Mouse (Mus musculus) bone marrow macrophage, adult 2 months (primary cell): ENCODE measurements at regions not wholly inside any gene's neighbourhood (a gene's known extent, or its start where the extent isn't known, plus 50 kb on each side); places are given as distances from the start of the nearest gene placed in this dataset.
A peak's percentile ranks its signal among the peaks of the same experiment; 100 is the strongest.
"Not testable (repeated sequence)": the region's sequence is repeated elsewhere in the genome, so short reads cannot be mapped to it uniquely, and the experiment has no call there.

Source experiments
- H3K27ac ChIP-seq: 2 replicates; pipeline ENCODE4 v1.5.1; 2012; ENCODE audit warnings: low read depth, low read length; ENCODE audit not compliant: insufficient read depth
- H3K4me1 ChIP-seq: 2 replicates; pipeline ENCODE4 v1.6.1; 2012; ENCODE audit warnings: low read length; ENCODE audit not compliant: control insufficient read depth, insufficient read depth
- H3K4me3 ChIP-seq: 2 replicates; pipeline ENCODE4 v1.5.1; 2012; ENCODE audit warnings: mild to moderate bottlenecking, low read length, moderate library complexity; ENCODE audit not compliant: insufficient read depth
- CTCF ChIP-seq: IDR thresholded peaks from 2 replicates; pipeline ENCODE4 v1.5.1; 2012; ENCODE audit warnings: low read depth, mild to moderate bottlenecking, low read length, moderate library complexity
- POLR2A ChIP-seq: IDR thresholded peaks from 2 replicates; pipeline ENCODE4 v1.6.1; 2012; ENCODE audit warnings: mild to moderate bottlenecking, low read depth, low read length, borderline replicate concordance

DNA sequence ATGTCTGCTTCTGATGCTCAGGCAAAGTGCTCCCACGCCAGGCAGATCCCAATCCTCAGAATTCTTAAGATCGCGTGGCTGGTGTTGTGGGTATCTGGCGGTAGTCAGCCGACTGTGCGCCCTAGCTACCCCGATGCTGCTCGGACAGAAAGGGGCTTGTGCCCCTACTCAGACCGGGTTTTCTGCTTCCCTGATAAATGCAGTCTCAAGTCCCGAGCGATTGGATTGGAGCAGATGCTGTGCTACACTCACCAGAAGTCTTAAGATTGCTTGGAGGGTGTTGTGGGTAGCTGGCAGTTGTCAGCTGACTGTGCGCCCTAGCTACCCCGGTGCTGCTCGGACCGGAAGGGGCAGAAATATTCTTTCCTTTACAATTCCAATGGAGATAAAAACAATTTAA lies 99.3 kb downstream of the Gm7489 start:
- not testable (repeated sequence) for H3K27ac ChIP-seq, H3K4me3 ChIP-seq, H3K4me1 ChIP-seq

DNA sequence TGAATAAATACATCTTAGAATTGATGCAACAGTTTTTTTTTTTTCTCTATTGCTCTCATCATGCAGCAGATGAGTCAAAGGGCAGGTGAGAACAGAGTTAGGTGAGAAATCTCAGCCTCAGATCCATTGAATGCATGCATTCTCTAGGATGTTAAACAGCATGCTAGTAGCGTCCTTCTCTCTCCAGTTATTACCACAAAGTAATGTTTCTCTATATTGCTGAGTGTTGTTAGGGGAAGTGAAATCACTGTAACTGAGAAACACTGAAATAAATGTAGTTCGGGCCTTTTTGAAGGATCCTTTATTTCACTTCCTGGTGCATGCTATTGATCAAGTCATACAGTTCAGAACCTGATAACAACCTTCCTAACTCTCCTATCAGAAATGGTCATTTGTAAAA lies 105.2 kb downstream of the Gm7489 start:
- no peak for TF ChIP-seq CTCF
- no peak for TF ChIP-seq POLR2A
- no peaks in the 10 kb centered on the region for H3K4me1 ChIP-seq
- H3K27ac ChIP-seq, result no peak overlapping the region

DNA sequence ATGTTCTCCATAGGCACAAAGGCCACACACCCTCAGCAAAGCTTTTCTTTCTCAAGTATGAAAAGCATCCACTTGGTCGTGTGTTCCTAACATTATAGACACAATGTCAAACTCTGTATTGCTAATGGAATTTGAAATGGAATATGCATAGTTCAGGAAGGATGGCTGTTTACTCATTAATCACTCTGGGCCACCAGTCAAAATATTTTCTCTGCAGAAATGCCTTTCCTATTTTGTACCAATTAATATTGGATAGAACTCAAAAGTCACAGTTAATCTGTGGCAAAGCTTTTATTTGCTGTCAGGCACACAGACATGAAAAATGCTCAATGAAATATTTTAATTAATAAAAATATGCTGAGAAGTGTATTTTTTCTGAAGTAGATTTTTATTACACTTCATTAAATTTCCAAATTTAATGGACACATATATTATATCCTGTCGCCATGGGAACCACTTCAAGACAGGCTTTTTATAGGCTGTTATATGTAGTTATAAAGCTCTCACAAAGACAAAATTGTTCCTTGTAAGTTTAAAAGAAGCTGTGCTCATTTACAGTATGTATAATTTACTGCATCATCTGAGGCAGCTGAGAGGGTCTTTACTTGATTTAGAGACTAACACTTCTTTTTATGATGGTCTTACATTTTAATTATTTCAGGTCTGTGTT lies 110.6 kb downstream of the Gm7489 start:
- H3K27ac ChIP-seq, result no peak overlapping the region
- no peak for TF ChIP-seq POLR2A
- TF ChIP-seq CTCF, result no peak
- no peaks in the 10 kb centered on the region for H3K4me1 ChIP-seq
- H3K4me3 ChIP-seq, result no peak overlapping the region

More for the DNA sequence above, 105.2 kb downstream of the Gm7489 start:
- no peak overlapping the region for H3K4me3 ChIP-seq

DNA sequence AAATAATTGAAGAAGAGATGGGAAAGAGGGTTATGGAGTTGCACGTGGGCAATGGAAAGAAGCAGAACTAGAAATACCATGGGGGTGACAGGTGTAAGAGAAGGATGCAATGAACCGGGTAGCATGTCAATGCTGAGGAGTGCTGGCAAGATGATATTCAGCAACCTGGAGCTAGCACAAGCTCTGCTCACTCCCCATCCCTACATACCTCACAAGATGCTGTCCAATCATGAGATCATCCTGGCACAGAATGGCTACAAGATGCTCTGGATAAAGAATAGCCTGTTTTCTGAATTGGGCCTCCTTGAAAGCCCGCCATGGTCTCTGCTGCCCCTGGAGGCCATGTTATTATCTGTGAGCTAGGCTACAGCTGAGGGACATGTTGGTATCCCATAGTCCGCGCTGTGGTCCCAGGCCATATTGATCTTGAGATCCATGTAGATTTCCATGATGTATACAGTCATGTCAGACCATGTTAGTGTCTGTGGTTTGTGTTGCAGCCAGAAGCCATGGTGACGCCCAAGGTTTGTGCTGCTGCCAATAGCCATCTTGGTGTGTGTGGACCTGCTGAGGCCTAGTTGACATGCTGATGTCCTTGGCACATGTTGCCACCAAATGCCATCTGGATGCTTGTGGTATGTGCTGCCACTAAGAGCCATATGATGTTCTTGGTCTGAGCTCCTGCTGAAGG lies 114.0 kb downstream of the Gm7489 start:
- no peak overlapping the region for H3K27ac ChIP-seq
- H3K4me1 ChIP-seq, result no peaks in the 10 kb centered on the region
- no peak for TF ChIP-seq POLR2A
- no peak for TF ChIP-seq CTCF
- no peak overlapping the region for H3K4me3 ChIP-seq

DNA sequence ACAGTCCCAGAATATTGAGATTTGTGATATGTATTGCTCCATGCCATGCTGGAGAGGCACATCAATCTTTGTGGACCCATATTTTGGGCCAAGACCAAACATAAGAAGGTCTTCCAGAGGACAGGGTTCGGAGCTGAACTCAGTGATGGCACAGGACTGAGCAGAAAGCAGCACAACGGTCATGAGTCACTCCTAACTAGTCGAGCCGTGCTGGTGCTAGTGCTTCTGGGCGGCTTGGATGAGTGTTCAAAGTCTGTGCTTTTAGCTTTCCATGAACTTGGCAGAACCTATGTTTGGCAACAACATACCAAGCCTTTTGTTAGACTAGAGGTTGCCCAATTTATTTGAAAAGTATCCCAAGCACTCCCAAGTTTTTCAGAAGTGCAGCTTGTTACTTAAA lies 149.1 kb downstream of the Gm7489 start:
- TF ChIP-seq POLR2A, result no peak
- no peak for TF ChIP-seq CTCF
- Histone ChIP-seq H3K27ac (no peak overlapping the region), H3K4me3 (no peak overlapping the region), H3K4me1 (no peaks in the 10 kb centered on the region)

DNA sequence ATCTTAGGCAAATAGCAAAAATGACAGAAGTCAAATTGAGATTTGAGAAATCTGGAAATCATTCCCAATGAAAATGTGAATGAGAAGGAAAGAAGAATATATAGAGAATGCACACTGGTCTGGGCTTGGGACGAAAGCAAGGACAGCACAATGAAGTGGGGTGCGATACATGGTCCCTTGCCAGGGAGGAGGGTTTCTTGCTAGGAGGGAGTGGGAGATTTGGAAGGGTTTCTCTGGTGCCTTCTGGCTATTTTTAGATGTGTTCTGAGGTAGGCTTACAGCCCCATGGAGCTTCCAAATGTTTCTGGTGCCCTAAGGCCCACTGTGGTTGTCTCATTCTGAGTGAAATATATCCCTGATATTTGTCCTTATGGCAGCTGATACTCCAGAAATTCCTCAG lies 166.0 kb downstream of the Gm7489 start:
- TF ChIP-seq CTCF, result no peak
- TF ChIP-seq POLR2A, result no peak
- Histone ChIP-seq H3K27ac (no peak overlapping the region), H3K4me1 (no peaks in the 10 kb centered on the region), H3K4me3 (no peak overlapping the region)

DNA sequence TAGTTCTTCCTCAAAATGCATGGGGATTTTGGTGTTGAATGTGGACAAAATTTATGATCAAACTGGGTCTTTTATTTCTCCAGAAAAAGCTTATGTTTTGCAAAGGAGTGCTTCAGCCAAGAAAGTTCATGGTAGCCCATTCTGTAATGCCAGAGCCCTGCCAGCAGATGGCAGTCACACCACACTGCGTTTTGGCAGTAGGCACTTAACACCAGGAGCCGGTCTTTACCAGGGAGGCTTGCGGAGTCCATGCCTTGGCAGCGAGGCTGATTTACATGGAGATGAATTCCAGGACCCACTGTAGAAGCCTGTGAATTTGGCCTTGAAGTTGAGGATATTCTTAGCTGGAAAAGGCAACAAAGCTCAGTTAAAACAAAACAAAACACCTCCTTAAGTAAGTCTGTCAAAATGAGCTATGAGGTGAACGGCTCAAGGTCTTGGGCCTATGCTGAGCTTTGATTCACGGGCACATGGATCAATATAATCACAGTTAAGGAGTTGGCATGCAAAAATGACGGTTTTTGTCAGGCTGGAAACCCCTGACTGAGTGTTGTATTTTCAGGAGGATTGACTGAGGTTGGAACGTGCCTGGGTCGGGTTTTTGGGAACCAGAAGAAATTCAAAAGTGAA lies 185.4 kb downstream of the Gm7489 start:
- Histone ChIP-seq H3K27ac (no peak overlapping the region), H3K4me3 (no peak overlapping the region), H3K4me1 (peaks cover 7% of the 10 kb centered on the region; the same call in 1 of the 2 replicates)
- peak; percentile 85 for TF ChIP-seq CTCF
- no peak for TF ChIP-seq POLR2A

DNA sequence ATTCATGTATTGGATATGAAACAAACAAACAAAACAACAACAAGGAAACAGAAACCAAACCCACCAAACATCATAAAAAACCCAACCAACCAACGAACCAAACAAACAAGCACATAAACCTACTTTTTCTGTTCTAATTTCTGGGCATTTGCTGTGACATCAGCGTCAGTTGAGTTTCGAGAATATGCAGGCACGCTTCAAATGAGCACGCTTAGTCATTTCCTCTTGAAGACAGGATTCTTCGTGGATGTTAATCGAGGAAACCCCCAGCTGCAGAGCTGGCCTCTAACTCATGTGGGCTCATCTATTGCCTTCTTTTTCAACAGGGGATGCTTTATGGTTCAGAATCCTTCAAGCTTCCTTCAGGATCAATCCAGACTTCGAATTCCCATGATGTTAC lies 187.0 kb downstream of the Gm7489 start:
- Histone ChIP-seq H3K4me1 (peaks cover 7% of the 10 kb centered on the region; the same call in 1 of the 2 replicates), H3K4me3 (no peak overlapping the region), H3K27ac (no peak overlapping the region)
- TF ChIP-seq POLR2A (no peak), CTCF (no peak)

DNA sequence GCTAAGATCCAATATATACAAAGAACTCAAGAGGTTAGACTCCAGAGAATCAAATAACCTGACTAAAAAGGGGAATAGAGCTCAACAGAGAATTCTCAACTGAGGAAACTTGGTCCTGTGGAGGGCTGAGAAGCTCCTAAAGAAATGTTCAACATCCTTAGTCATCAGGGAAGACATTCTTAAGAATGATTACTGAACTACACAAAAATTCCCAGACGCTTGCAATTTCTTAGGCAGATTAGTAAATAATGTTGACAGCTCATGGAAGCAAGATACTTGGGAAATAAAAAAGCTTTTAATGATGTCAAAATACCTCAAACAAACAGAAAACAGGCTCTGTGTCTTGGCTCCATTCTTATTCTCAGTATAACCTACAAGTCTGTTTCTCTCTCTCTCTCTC lies 206.6 kb downstream of the Gm7489 start:
- Histone ChIP-seq H3K4me3 (no peak overlapping the region), H3K27ac (no peak overlapping the region), H3K4me1 (no peaks in the 10 kb centered on the region)
- TF ChIP-seq CTCF, result no peak
- TF ChIP-seq POLR2A, result no peak

DNA sequence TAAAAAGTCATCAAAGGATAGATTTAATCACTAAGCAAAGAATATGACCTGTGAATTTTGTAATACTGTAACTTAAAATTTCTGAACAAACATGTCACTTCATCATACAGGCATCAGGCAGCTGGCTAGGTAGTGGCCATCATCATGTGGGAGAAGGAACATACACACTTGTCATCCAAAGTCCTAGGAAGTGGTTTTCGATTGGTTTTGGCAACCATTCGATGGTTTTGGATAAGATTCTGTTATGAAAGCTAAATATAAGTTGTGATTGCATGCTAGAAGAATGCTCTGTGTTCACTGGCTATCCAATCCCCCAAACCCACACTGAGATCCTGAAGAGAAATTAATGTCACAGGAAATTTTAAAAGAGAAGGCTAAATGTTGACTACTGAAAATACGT lies 207.7 kb downstream of the Gm7489 start:
- no peak for TF ChIP-seq CTCF
- TF ChIP-seq POLR2A, result no peak
- Histone ChIP-seq H3K4me3 (no peak overlapping the region), H3K4me1 (no peaks in the 10 kb centered on the region), H3K27ac (no peak overlapping the region)

DNA sequence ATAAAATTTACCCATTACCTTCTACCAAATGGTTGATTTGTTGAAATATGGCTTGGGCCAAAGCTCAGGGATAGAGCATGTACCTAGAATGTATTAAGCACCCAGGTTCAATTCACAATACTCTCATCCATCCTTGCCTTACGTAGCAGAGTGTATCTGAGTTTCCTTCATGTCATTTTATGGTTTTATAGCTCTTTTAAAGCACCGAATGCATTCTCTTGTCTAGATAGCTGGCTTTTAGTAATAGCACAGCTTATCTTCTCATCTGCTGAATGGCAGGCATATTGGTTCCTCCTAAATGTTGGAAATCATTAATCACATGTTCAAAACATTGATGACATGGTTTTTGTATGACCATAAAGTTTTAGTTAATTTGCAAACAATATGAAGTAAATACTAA lies 212.8 kb downstream of the Gm7489 start:
- Histone ChIP-seq H3K4me1 (no peaks in the 10 kb centered on the region), H3K27ac (no peak overlapping the region), H3K4me3 (no peak overlapping the region)
- TF ChIP-seq CTCF (no peak), POLR2A (no peak)
